Mouse (Mus musculus) kidney, embryonic 14.5 days (tissue): ENCODE results near the gene Banf1. TPM values are rescaled to one million over a fixed set of nuclear protein-coding genes. Genes with fewer than 3 reads are reported as not detected.

Source experiments
- ATAC-seq: fragments of 200-750 bp; cut with Nextera tagmentation; 2 replicates; pipeline ENCODE4 v1.8.0; 2017; ENCODE audit warnings: moderate number of reproducible peaks, mild to moderate bottlenecking, moderate TSS enrichment, moderate library complexity; ENCODE audit not compliant: low FRiP score, low TSS enrichment
- H3K27ac ChIP-seq: fragments of 300-500 bp; sonication (generic); 2 replicates; pipeline ENCODE4 v1.5.1; 2014; ENCODE audit warnings: low read depth, mild to moderate bottlenecking, low read length, moderate library complexity, mixed read lengths
- H3K27me3 ChIP-seq: fragments of 300-500 bp; sonication (generic); 2 replicates; pipeline ENCODE4 v1.6.1; 2014; ENCODE audit warnings: mild to moderate bottlenecking, low read length; ENCODE audit not compliant: control insufficient read depth, insufficient read depth
- H3K36me3 ChIP-seq: fragments of 300-500 bp; sonication (generic); 2 replicates; pipeline ENCODE4 v1.6.1; 2014; ENCODE audit warnings: low read length, mixed read lengths; ENCODE audit not compliant: control insufficient read depth, insufficient read depth
- H3K4me1 ChIP-seq: fragments of 300-500 bp; sonication (generic); 2 replicates; pipeline ENCODE4 v1.6.1; 2014; ENCODE audit warnings: low read length, mixed read lengths; ENCODE audit not compliant: control insufficient read depth, insufficient read depth
- H3K4me2 ChIP-seq: fragments of 300-500 bp; sonication (generic); replicated peaks from 2 replicates; pipeline ENCODE4 v1.6.1; 2014; ENCODE audit warnings: low read depth, mild to moderate bottlenecking, low read length
- H3K4me3 ChIP-seq: fragments of 300-500 bp; sonication (generic); 2 replicates; pipeline ENCODE4 v1.5.1; 2014; ENCODE audit warnings: mild to moderate bottlenecking, low read length
- H3K9ac ChIP-seq: fragments of 300-500 bp; sonication (generic); 2 replicates; pipeline ENCODE4 v1.6.1; 2014; ENCODE audit warnings: low read depth, mild to moderate bottlenecking, low read length, moderate library complexity
- H3K9me3 ChIP-seq: fragments of 300-500 bp; sonication (generic); 2 replicates; pipeline ENCODE4 v1.6.1; 2016; ENCODE audit warnings: low read length; ENCODE audit not compliant: control insufficient read depth
- WGBS: fragments of 180-500 bp; shearing (Covaris S2); extraction: QIAGEN DNeasy Blood & Tissue Kit; methylation state at CpG from one replicate; pipeline ENCODE4 v1.1.7; 2014; 5-methylcytosine and 5-hydroxymethylcytosine counted together
- polyA plus RNA-seq: library from polyadenylated mRNA; unstranded; fragments of >200 nt; fragmentation: Nextera tagmentation; extraction: Ambion mirVana; gene quantifications from 2 replicates; pipeline ENCODE4 v1.2.1, GENCODE M21; 2014

The Banf1 gene
- polyA plus RNA-seq, 1 experiment from 2014 or later, result 527 TPM

DNA sequence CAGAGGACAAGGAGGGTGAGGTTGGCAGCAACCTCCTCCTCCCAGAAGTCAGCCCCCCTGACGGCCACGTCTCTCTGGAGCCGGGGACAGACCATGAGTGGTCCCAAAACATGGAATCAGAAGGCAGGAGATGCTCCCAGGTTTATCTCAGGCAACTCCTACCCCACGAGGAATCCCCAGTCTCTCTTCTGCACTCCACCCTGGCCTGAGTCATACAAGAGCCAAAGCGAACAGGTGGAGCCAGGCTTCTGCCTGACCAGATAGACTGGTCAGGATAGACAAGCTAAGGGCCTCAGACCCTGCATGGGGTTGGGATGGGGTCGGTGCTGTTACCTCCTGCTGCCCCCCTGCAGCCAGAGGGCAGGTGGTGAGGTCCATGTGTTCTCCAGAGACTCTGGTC, 18.9 kb downstream of the Banf1 start:
- ATAC-seq, result no peak
- no peaks in the 10 kb centered on the region for H3K9me3 ChIP-seq
- 78% methylated on average over 6 of the region's 6 CpGs for WGBS

GRCm38 (mm10) chr19:5345297-5346131, 21.5 kb downstream of the Banf1 start:
- 74% methylated on average over 6 of the region's 6 CpGs for WGBS
- no peaks in the 10 kb centered on the region for H3K9me3 ChIP-seq
- H3K27me3 ChIP-seq, result no peaks in the 10 kb centered on the region; the same call in 1 of the 2 replicates
- H3K4me2 ChIP-seq, result no peak overlapping the region
- no peaks in the 10 kb centered on the region for H3K4me1 ChIP-seq
- no peak for ATAC-seq
- no peak overlapping the region for H3K27ac ChIP-seq
- H3K36me3 ChIP-seq, result no peaks in the 10 kb centered on the region
- no peak overlapping the region for H3K9ac ChIP-seq
- no peak overlapping the region for H3K4me3 ChIP-seq

More for the DNA sequence above, 18.9 kb downstream of the Banf1 start:
- Histone ChIP-seq H3K27me3 (no peaks in the 10 kb centered on the region; the same call in 1 of the 2 replicates), H3K4me3 (no peak overlapping the region), H3K27ac (no peak overlapping the region), H3K36me3 (no peaks in the 10 kb centered on the region), H3K4me1 (no peaks in the 10 kb centered on the region), H3K4me2 (no peak overlapping the region), H3K9ac (no peak overlapping the region)

GRCm38 (mm10) chr19:5341360-5341759, 25.6 kb downstream of the Banf1 start:
- Histone ChIP-seq H3K9ac (no peak overlapping the region), H3K4me1 (no peaks in the 10 kb centered on the region), H3K4me2 (no peak overlapping the region), H3K4me3 (no peak overlapping the region), H3K27ac (no peak overlapping the region), H3K27me3 (no peaks in the 10 kb centered on the region), H3K9me3 (no peaks in the 10 kb centered on the region), H3K36me3 (no peaks in the 10 kb centered on the region)
- no peak for ATAC-seq
- WGBS, result 89% methylated on average over 7 of the region's 7 CpGs

DNA sequence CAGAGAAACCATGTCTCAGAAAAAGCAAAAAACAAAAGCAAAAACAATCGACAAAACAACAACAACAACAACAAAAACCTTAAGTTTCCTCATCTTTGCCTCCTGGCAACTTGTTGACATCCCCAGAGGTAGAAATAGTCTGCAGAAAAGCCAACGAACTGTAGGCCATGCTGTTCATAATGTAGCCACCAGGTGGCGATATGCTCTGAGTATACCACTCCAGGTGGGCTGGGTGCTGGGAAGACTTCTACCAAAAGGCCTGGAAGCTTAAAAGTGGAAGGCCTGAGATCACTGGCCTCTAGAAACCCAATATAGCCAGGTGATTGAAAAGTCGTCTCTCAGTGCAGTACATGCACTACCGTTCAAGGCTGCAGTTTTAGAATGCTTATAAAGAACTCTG, 29.0 kb downstream of the Banf1 start:
- Histone ChIP-seq H3K9me3 (no peaks in the 10 kb centered on the region), H3K27me3 (no peaks in the 10 kb centered on the region), H3K4me2 (no peak overlapping the region), H3K4me1 (no peaks in the 10 kb centered on the region), H3K4me3 (no peak overlapping the region), H3K9ac (no peak overlapping the region), H3K27ac (no peak overlapping the region), H3K36me3 (no peaks in the 10 kb centered on the region)
- no peak for ATAC-seq
- WGBS, result 22% methylated on average over 5 of the region's 5 CpGs

DNA sequence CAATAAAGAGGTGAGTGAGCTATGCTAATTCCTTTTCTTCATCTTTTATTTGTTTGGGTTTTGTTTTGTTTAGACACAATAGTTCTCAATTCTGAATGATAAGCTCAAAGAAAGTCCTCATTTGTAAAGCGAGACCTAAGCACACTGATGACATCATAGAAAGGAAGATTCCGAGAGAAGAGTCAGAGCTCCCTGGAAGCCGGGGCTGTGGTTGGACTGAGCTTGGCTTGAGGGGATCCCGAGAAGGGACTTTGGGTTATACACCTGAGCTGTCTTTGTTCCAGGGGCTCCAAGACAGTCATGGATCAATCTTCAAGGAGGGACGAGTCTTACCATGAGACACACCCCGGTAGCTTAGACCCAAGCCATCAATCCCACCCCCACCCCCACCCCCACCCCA, 31.5 kb downstream of the Banf1 start, which contains the start of gene Catsper1:
TSS of gene Catsper1 (plus strand) at position 301 of the 400 bp plus-strand sequence.
- 91% methylated on average over 6 of the region's 6 CpGs for WGBS
- no peaks in the 10 kb centered on the region for H3K9me3 ChIP-seq
- no peak for ATAC-seq
- no peak within 1 kb of the TSS for H3K9ac ChIP-seq
- no peak within 1 kb of the TSS for H3K27ac ChIP-seq
- no peaks in the 10 kb centered on the region for H3K4me1 ChIP-seq
- no peaks in the 10 kb centered on the region for H3K36me3 ChIP-seq
- H3K27me3 ChIP-seq, result no peaks in the 10 kb centered on the region
- no peak within 1 kb of the TSS for H3K4me2 ChIP-seq
- no peak within 1 kb of the TSS for H3K4me3 ChIP-seq

GRCm38 (mm10) chr19:5334741-5335140, 32.2 kb downstream of the Banf1 start:
- ATAC-seq, result no peak
- H3K36me3 ChIP-seq, result no peaks in the 10 kb centered on the region
- no peak overlapping the region for H3K9ac ChIP-seq
- no peak overlapping the region for H3K4me2 ChIP-seq
- no peak overlapping the region for H3K27ac ChIP-seq
- no peaks in the 10 kb centered on the region for H3K4me1 ChIP-seq
- H3K27me3 ChIP-seq, result no peaks in the 10 kb centered on the region
- 77% methylated on average over 5 of the region's 5 CpGs for WGBS
- H3K4me3 ChIP-seq, result no peak overlapping the region
- no peaks in the 10 kb centered on the region for H3K9me3 ChIP-seq

DNA sequence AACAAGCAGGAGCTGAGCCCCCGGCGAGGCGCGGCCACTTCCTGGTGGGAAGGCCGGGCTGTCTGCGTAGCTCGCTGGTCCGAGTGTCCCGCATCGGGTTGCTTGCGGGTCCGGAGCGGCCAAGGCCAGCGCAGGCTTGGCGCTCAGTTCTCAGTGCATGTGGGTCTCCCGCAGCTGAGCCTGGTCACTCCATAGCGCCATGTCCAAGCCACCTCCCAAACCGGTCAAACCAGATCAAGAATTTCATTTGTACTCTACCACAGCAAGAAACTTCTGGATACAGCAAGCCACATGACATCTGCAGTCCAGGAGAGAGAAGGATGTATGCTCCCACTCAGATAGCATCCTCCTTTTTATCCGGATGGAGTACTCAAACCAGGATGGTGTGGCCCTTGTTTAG, 39.0 kb downstream of the Banf1 start:
- Histone ChIP-seq H3K4me2 (no peak overlapping the region), H3K4me1 (no peaks in the 10 kb centered on the region), H3K27ac (no peak overlapping the region), H3K9me3 (no peaks in the 10 kb centered on the region), H3K36me3 (no peaks in the 10 kb centered on the region), H3K27me3 (no peaks in the 10 kb centered on the region), H3K9ac (no peak overlapping the region), H3K4me3 (no peak overlapping the region)
- WGBS, result 66% methylated on average over 19 of the region's 19 CpGs
- no peak for ATAC-seq

- no peak overlapping the region for H3K4me3 ChIP-seq
- H3K27ac ChIP-seq, result no peak overlapping the region
- H3K4me2 ChIP-seq, result peak overlapping the region; percentile 21; the same call in 1 of the 2 replicates
Observed at GRCm38 (mm10) chr19:5323801-5324200, 43.2 kb downstream of the Banf1 start.

More at GRCm38 (mm10) chr19:5323801-5324200, 43.2 kb downstream of the Banf1 start:
- Histone ChIP-seq H3K9ac (no peak overlapping the region), H3K27me3 (no peaks in the 10 kb centered on the region), H3K4me1 (no peaks in the 10 kb centered on the region), H3K9me3 (no peaks in the 10 kb centered on the region), H3K36me3 (no peaks in the 10 kb centered on the region)
- 37% methylated on average over 17 of the region's 17 CpGs for WGBS
- 0 out of 2 replicates have a peak, but pooled peaks have one; percentile 46 for ATAC-seq
